Mouse (Mus musculus): ENCODE measurements around the gene Thap3. TPM values are rescaled to one million over a fixed set of nuclear protein-coding genes. Genes with fewer than 3 reads are reported as not detected.
"Not testable (repeated sequence)": the region's sequence is repeated elsewhere in the genome, so short reads cannot be mapped to it uniquely, and the experiment has no call there.

Gene Thap3
- 25.2 and 26.6 TPM in 2 replicates for polyA plus RNA-seq (2016; fragmentation: Nextera tagmentation; extraction: Ambion mirVana)

DNA sequence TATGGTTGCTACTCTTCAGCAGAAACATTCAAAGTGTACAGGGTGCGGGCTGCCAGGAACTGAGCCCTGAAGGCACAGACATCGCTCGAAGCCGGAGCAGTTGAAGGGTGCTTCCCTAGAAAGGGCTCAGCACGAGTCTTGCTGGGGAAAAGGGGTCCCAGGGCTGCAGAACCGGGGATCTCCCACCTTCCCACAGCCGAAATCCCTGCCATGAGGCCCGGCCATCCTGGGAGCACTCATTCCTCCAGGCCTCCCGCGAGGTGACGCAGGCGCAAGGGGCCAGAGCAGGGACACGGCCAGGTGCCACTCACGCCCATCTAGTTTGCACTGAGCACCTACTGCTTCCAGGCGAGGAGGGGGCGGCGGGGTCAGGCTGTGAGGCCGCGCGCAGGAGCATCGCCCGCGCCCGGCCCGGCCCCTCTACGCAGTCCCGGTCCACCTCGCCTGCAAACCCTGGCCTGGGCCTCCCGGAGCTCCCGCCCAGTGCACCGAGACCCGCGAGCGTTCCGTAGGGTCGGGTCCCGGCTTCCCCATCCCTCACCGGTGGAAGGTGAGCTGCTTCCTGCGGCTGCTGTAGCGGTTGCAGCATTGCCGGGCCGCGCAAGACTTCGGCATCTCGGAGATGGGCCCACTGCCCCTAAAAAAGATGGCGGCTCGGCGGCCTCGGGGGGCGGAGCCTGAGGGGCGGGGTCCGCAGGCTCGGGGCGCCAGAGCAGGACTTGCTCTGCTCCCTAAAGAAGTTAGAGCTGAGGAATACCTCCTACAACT, at the start of gene Thap3:
Gene Thap3, minus strand, starts transcription at position 656 of the 768 bp plus-strand sequence.
- WGBS, result under 1% methylated on average over 54 of the region's 54 CpGs
- peak within 1 kb of the TSS; percentile 64 for H3K27ac ChIP-seq (ENCODE audit: poor library complexity, severe bottlenecking)
- H3K36me3 ChIP-seq, result peaks cover 42% of the 10 kb centered on the region
- no peaks in the 10 kb centered on the region for H3K9me3 ChIP-seq (replicated peaks)
- peak within 1 kb of the TSS; percentile 85 for H3K4me2 ChIP-seq
- peak within 1 kb of the TSS; percentile 86 for H3K9ac ChIP-seq
- ATAC-seq (ENCODE audit: insufficient number of reproducible peaks, low FRiP score), result peak; percentile 73
- H3K4me3 ChIP-seq, result peak within 1 kb of the TSS; percentile 69
- H3K4me1 ChIP-seq (replicated peaks), result peaks cover 43% of the 10 kb centered on the region
- no peaks in the 10 kb centered on the region for H3K27me3 ChIP-seq (replicated peaks)

- Histone ChIP-seq H3K36me3 (peaks cover 26% of the 10 kb centered on the region), H3K27ac (ENCODE audit: poor library complexity, severe bottlenecking) (no peak within 1 kb of the TSS), H3K4me3 (peak within 1 kb of the TSS; percentile 91), H3K4me2 (peak within 1 kb of the TSS; percentile 92), H3K4me1 (replicated peaks) (peaks cover 9% of the 10 kb centered on the region), H3K9me3 (replicated peaks) (no peaks in the 10 kb centered on the region), H3K27me3 (replicated peaks) (peaks cover 7% of the 10 kb centered on the region; the same call in 1 of the 2 replicates), H3K9ac (peak within 1 kb of the TSS; percentile 95)
- WGBS, result 39% methylated on average over 10 of the region's 10 CpGs
- no peak for ATAC-seq (ENCODE audit: insufficient number of reproducible peaks, low FRiP score)
Observed at GRCm38 (mm10) chr4:152038225-152038984, 49.6 kb upstream of the Thap3 start, which contains the start of gene Tas1r1. Tas1r1 (minus strand) TSS chr4:152038568.

DNA sequence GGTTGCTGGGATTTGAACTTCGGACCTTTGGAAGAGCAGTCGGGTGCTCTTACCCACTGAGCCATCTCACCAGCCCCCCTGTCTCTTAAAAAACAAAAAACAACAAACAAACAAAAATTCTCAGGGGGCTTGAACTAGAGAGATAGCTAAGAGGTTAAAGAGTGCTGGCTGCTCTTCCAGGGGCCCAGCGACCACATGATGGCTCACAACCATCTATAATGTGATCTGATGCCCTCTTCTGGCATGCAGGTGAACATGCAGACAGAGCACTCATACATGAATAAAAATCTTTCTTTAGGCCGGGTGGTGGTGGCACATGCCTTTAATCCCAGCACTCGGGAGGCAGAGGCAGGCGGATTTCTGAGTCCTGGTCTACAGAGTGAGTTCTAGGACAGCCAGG, 47.7 kb upstream of the Thap3 start:
- ATAC-seq (ENCODE audit: insufficient number of reproducible peaks, low FRiP score); H3K36me3 ChIP-seq; H3K9me3 ChIP-seq (replicated peaks); H3K9ac ChIP-seq; H3K27ac ChIP-seq (ENCODE audit: poor library complexity, severe bottlenecking); H3K4me3 ChIP-seq; H3K4me2 ChIP-seq; H3K4me1 ChIP-seq (replicated peaks): not testable (repeated sequence)
- peaks cover 24% of the 10 kb centered on the region for H3K27me3 ChIP-seq (replicated peaks)
- 86% methylated on average over 6 of the region's 6 CpGs for WGBS

GRCm38 (mm10) chr4:152032922-152033321, 44.1 kb upstream of the Thap3 start:
- H3K9me3 ChIP-seq (replicated peaks), result no peaks in the 10 kb centered on the region
- WGBS, result 82% methylated on average over 13 of the region's 13 CpGs
- H3K4me1 ChIP-seq (replicated peaks), result peaks cover 12% of the 10 kb centered on the region
- no peak overlapping the region for H3K27ac ChIP-seq (ENCODE audit: poor library complexity, severe bottlenecking)
- no peak overlapping the region for H3K4me3 ChIP-seq
- no peak overlapping the region for H3K9ac ChIP-seq
- H3K27me3 ChIP-seq (replicated peaks), result peaks cover 30% of the 10 kb centered on the region
- no peak for ATAC-seq (ENCODE audit: insufficient number of reproducible peaks, low FRiP score)
- H3K4me2 ChIP-seq, result no peak overlapping the region
- H3K36me3 ChIP-seq, result no peaks in the 10 kb centered on the region

DNA sequence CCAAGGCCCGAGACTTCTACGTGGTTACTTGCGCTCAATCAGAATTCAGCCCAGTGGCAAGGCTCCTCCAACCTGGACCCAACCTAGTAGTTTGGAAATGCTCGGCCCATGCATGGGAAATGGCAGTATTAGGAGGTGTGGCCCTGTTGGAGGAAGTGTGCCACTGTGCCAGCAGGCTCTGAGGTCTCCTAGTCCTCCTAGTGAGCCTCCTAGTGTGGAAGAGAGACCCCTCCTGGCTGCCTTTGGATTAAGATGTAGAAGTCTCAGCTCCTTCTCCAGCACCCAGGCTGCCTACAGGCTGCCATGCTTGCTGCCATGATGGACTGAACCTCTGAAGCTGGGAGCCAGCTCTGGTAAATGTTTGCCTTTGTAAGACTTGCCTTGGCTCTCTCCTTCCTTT, 41.2 kb upstream of the Thap3 start:
- Histone ChIP-seq H3K9me3 (replicated peaks) (no peaks in the 10 kb centered on the region), H3K36me3 (peaks cover 1% of the 10 kb centered on the region; the same call in 1 of the 2 replicates), H3K27ac (ENCODE audit: poor library complexity, severe bottlenecking) (no peak overlapping the region), H3K4me1 (replicated peaks) (peaks cover 34% of the 10 kb centered on the region), H3K9ac (no peak overlapping the region), H3K4me3 (no peak overlapping the region), H3K4me2 (no peak overlapping the region), H3K27me3 (replicated peaks) (peaks cover 30% of the 10 kb centered on the region)
- WGBS, result 73% methylated on average over 4 of the region's 4 CpGs
- ATAC-seq (ENCODE audit: insufficient number of reproducible peaks, low FRiP score), result no peak

DNA sequence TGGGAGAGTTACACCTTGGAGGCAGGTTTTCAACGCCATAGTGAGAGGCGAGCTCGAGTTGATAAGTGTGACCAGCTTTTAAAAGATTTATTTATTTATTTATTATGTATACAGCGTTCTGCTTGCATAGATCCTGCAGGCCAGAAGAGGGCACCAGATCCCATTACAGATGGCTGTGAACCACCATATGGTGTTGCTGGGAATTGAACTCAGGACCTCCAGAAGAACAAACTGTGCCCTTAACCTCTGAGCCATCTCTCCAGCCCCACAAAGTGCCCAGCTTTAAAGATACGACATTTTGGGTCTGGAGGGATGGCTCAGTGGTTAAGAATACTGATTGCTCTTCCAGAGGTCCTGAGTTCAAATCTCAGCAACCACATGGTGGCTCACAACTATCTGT, 40.3 kb upstream of the Thap3 start:
- H3K4me1 ChIP-seq (replicated peaks), result peaks cover 41% of the 10 kb centered on the region
- no peak overlapping the region for H3K9ac ChIP-seq
- no peaks in the 10 kb centered on the region for H3K9me3 ChIP-seq (replicated peaks)
- no peak overlapping the region for H3K4me2 ChIP-seq
- peaks cover 30% of the 10 kb centered on the region for H3K27me3 ChIP-seq (replicated peaks)
- H3K27ac ChIP-seq (ENCODE audit: poor library complexity, severe bottlenecking), result no peak overlapping the region
- peaks cover 8% of the 10 kb centered on the region for H3K36me3 ChIP-seq
- H3K4me3 ChIP-seq, result no peak overlapping the region
- no peak for ATAC-seq (ENCODE audit: insufficient number of reproducible peaks, low FRiP score)
- 36% methylated on average over 5 of the region's 5 CpGs for WGBS

- Histone ChIP-seq H3K9me3 (replicated peaks) (no peaks in the 10 kb centered on the region), H3K4me1 (replicated peaks) (peaks cover 41% of the 10 kb centered on the region), H3K36me3 (peaks cover 11% of the 10 kb centered on the region), H3K4me3 (peak overlapping the region; percentile 79), H3K27ac (ENCODE audit: poor library complexity, severe bottlenecking) (no peak overlapping the region), H3K27me3 (replicated peaks) (peaks cover 24% of the 10 kb centered on the region), H3K9ac (peak overlapping the region; percentile 73), H3K4me2 (peak overlapping the region; percentile 95)
- WGBS, result 63% methylated on average over 15 of the region's 15 CpGs
- ATAC-seq (ENCODE audit: insufficient number of reproducible peaks, low FRiP score), result no peak
Observed at GRCm38 (mm10) chr4:152028456-152028855, 39.7 kb upstream of the Thap3 start.

- Histone ChIP-seq H3K27me3 (replicated peaks) (peaks cover 16% of the 10 kb centered on the region), H3K36me3 (peaks cover 20% of the 10 kb centered on the region), H3K4me2 (peak within 1 kb of the TSS; percentile 95), H3K27ac (ENCODE audit: poor library complexity, severe bottlenecking) (peak within 1 kb of the TSS; percentile 59; the same call in 1 of the 2 replicates), H3K4me1 (replicated peaks) (peaks cover 44% of the 10 kb centered on the region), H3K4me3 (peak within 1 kb of the TSS; percentile 79), H3K9me3 (replicated peaks) (no peaks in the 10 kb centered on the region), H3K9ac (peak within 1 kb of the TSS; percentile 91)
- under 1% methylated on average over 35 of the region's 35 CpGs for WGBS
- peak; percentile 97 for ATAC-seq (ENCODE audit: insufficient number of reproducible peaks, low FRiP score)
Observed at GRCm38 (mm10) chr4:152027524-152027923, 38.7 kb upstream of the Thap3 start, which contains the start of gene Zbtb48. Zbtb48 (minus strand) TSS chr4:152027671.

DNA sequence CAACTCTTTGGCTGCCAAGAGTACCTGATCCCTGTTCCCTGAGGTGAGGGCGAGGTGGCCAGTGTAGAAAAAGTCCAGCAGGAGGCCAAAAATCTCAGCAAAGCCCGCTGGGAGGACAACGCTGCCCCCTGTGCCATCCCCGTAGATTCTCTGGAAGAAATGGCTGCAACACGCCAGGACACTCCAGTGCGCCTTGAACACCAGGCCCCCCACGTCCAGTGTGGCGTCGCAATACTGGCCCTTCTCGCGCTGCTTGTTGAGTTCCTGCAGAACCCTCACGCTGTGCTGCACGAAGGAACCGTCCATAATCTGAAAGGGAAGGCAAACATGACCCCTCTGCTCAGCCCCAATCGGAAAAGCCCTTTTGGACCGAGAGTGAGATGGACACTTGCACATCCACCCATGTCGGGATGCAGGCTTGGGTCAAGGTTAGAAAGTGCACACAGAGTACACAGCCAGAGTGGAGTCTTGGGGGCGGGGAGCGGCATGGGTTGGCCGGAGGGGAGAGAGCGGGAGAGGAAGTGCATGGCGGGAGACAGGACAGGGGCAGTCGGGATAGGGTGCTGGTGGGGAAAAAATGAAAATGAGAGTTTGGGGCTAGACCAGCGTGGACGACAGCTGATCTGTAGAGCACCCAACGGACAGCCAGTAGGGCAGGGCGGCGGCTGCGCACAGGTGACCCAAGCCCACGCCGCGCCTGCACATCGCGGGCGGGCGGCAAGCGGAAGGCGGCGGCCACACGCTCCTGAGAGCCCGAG, 38.1 kb upstream of the Thap3 start:
- Histone ChIP-seq H3K4me2 (peak overlapping the region; percentile 95), H3K27ac (ENCODE audit: poor library complexity, severe bottlenecking) (peak overlapping the region; percentile 59; the same call in 1 of the 2 replicates), H3K9me3 (replicated peaks) (no peaks in the 10 kb centered on the region), H3K27me3 (replicated peaks) (peaks cover 11% of the 10 kb centered on the region), H3K4me1 (replicated peaks) (peaks cover 44% of the 10 kb centered on the region), H3K4me3 (peak overlapping the region; percentile 79), H3K9ac (peak overlapping the region; percentile 91), H3K36me3 (peaks cover 26% of the 10 kb centered on the region)
- ATAC-seq (ENCODE audit: insufficient number of reproducible peaks, low FRiP score), result peak; percentile 71
- WGBS, result 2% methylated on average over 41 of the region's 41 CpGs

DNA sequence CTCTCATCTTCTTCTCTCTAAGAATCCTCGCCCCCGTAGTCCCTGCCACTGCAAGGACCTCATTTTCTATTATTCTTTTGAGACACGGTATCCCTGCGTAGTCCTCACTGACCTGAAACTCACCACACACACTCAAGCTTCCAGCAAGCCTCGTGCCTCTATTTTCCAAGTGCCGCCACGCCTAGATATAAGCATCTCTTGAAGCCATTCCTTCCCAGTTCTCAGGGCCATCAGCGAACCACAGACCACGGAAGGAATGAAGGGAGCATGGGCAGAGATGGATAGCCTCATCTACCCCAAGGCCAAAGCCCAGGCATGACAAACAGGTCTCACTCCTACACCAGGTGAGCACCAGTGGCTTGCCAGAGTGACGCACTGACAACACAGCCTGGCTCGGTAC, 35.7 kb upstream of the Thap3 start:
- Histone ChIP-seq H3K9ac (no peak overlapping the region), H3K4me3 (no peak overlapping the region), H3K9me3 (replicated peaks) (no peaks in the 10 kb centered on the region), H3K4me2 (no peak overlapping the region), H3K4me1 (replicated peaks) (peaks cover 41% of the 10 kb centered on the region), H3K27ac (ENCODE audit: poor library complexity, severe bottlenecking) (no peak overlapping the region), H3K27me3 (replicated peaks) (no peaks in the 10 kb centered on the region), H3K36me3 (peaks cover 50% of the 10 kb centered on the region)
- 87% methylated on average over 11 of the region's 11 CpGs for WGBS
- ATAC-seq (ENCODE audit: insufficient number of reproducible peaks, low FRiP score), result no peak
